Mouse (Mus musculus) G1E (cell line): ENCODE measurements around the gene Cactin. TPM values are rescaled to one million over a fixed set of nuclear protein-coding genes. Genes with fewer than 3 reads are reported as not detected.
A peak's percentile ranks its signal among the peaks of the same experiment; 100 is the strongest.

Source experiments
- ATAC-seq: 2 replicates; pipeline ENCODE4 v1.8.0; 2016; ENCODE audit warnings: mild to moderate bottlenecking; ENCODE audit not compliant: insufficient number of reproducible peaks, poor library complexity, low FRiP score, severe bottlenecking; ENCODE audit errors: extremely low read depth
- DNase-seq: peaks from one replicate; pipeline ENCODE4 v3.0.0; 2012; ENCODE audit warnings: low spot score
- H3K27me3 ChIP-seq: 2 replicates; pipeline ENCODE4 v1.6.1; 2012; ENCODE audit warnings: mild to moderate bottlenecking, low read length, inconsistent platforms; ENCODE audit not compliant: insufficient read depth
- H3K36me3 ChIP-seq: replicated peaks from 2 replicates; pipeline ENCODE3; 2012; ENCODE audit warnings: mild to moderate bottlenecking, inconsistent platforms
- H3K4me1 ChIP-seq: 2 replicates; pipeline ENCODE4 v1.6.1; 2012; ENCODE audit warnings: low read depth, low read length, inconsistent platforms, mixed read lengths; ENCODE audit not compliant: insufficient read depth
- H3K4me3 ChIP-seq: 2 replicates; pipeline ENCODE4 v1.5.1; 2012; ENCODE audit warnings: low read depth, mild to moderate bottlenecking, inconsistent platforms, low read length, moderate library complexity, mixed read lengths
- H3K9me3 ChIP-seq: replicated peaks from 2 replicates; pipeline ENCODE4 v1.6.1; 2012; ENCODE audit warnings: inconsistent platforms
- CTCF ChIP-seq: IDR thresholded peaks from 2 replicates; pipeline ENCODE4 v1.5.1; 2012; ENCODE audit warnings: low read depth, low read length, inconsistent platforms, mixed read lengths
- GATA1 ChIP-seq: IDR thresholded peaks from 2 replicates; pipeline ENCODE4 v1.6.1; 2012; ENCODE audit warnings: borderline replicate concordance, low read length, inconsistent platforms, mixed read lengths
- GATA2 ChIP-seq: IDR thresholded peaks from 2 replicates; pipeline ENCODE4 v1.6.1; 2012; ENCODE audit warnings: low read depth, low read length, inconsistent platforms, borderline replicate concordance
- POLR2AphosphoS5 ChIP-seq: IDR thresholded peaks from 2 replicates; pipeline ENCODE4 v1.6.1; 2012; ENCODE audit warnings: low read depth, low read length, inconsistent platforms; ENCODE audit not compliant: insufficient replicate concordance
- TAL1 ChIP-seq: conservative IDR thresholded peaks from 2 replicates; pipeline ENCODE4 v1.6.1; 2012; ENCODE audit warnings: low read depth, low read length, inconsistent platforms, mixed read lengths
- polyA plus RNA-seq: library from polyadenylated mRNA; stranded (reverse); fragments of >175 nt; gene quantifications from 2 replicates; pipeline ENCODE4 v1.2.3, GENCODE M21; 2012
- total RNA-seq, 2 experiments: library from RNA; stranded (forward) in 1 of 2; stranded (reverse) in 1 of 2; fragments of 200-1000 nt in 1 of 2; fragments of >200 nt in 1 of 2; fragmentation: Nextera tagmentation in 1 of 2; gene quantifications; 2 replicates each; pipeline ENCODE4 v1.2.3; 2014 to 2017

Gene Cactin
- total and polyA plus RNA-seq, 3 experiments, result 11.4 to 77.9 (median 23.9) TPM

DNA sequence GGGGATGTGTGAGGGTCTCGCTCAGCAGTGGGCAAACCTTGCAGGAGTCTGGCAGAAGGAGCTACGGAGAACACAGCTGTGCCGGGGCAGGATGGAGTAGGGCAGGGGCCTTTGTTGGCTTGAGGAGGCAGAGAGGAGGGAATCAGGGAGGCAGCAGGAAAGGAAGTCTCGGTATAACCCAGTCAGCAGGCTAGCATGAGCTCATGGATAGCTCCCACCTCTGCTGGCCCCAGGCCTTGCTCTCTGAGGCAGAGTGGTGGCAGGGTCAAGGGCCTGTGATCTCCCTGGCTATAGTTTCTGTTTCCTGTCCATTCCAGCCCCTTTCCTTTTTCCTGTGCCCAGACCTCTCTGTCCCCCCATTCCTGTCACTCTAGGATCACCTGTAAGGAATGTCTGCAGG lies 18.6 kb upstream of the Cactin start:
- no peak for TF ChIP-seq GATA1
- no peak for TF ChIP-seq TAL1
- no peak for TF ChIP-seq POLR2AphosphoS5
- no peak for TF ChIP-seq GATA2
- TF ChIP-seq CTCF, result no peak
- Histone ChIP-seq H3K4me1 (peaks cover 94% of the 10 kb centered on the region), H3K9me3 (no peaks in the 10 kb centered on the region), H3K4me3 (peak overlapping the region; percentile 69; the same call in 1 of the 2 replicates), H3K36me3 (peaks cover 96% of the 10 kb centered on the region), H3K27me3 (no peaks in the 10 kb centered on the region)
- no peak for DNase-seq
- no peak for ATAC-seq

DNA sequence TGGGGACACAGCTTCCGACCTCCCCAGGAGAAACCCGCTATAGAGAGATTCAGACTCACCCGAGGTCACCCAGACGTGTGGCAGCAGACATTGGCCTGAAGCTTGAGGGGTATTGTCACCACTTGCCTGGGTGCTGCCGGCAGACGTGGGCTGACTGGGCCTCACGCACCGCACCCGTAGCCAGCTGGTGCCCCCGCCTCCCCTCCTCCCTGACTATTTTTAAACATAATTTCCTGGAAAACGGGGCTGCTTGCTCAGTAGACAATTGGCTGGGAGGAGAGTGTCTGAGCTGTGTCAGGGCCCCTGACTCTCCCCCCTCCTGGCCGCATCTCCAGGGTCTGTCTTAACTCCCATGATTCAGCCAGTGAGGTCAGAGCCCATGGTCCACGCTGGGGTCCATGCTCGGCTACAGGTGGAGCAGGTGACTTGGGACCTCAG lies 18.1 kb upstream of the Cactin start:
- Histone ChIP-seq H3K4me1 (peaks cover 94% of the 10 kb centered on the region), H3K4me3 (peak overlapping the region; percentile 69; the same call in 1 of the 2 replicates), H3K9me3 (no peaks in the 10 kb centered on the region), H3K36me3 (peaks cover 96% of the 10 kb centered on the region), H3K27me3 (no peaks in the 10 kb centered on the region)
- peak; percentile 55 for ATAC-seq
- TF ChIP-seq CTCF (no peak), POLR2AphosphoS5 (no peak), GATA2 (no peak)
- peak; percentile 66 for DNase-seq

DNA sequence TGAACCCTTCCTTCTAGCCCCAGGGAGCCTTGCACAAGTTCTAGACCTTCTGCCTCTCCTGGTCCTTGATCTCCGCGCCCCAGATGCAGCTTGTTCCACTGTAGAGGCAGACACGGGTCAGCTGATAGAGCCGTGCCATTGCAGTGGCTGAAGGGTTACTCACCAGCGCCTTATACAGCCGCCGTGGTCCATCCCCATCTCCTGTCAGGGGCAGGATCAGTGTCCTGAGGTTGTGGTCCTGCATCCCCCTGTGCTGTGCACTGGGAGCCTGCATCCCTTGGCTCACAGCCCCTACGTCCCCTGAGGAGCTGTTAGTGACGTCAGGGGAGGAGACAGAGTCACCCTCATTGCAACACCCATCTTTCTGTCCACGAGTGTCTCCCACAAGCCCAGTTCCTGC lies 17.6 kb upstream of the Cactin start:
- TF ChIP-seq GATA2 (no peak), GATA1 (no peak), POLR2AphosphoS5 (no peak), TAL1 (no peak), CTCF (no peak)
- ATAC-seq, result 0 out of 2 replicates have a peak, but pooled peaks have one; percentile 6
- no peaks in the 10 kb centered on the region for H3K9me3 ChIP-seq
- H3K4me1 ChIP-seq, result peaks cover 90% of the 10 kb centered on the region
- no peaks in the 10 kb centered on the region for H3K27me3 ChIP-seq
- DNase-seq, result no peak
- H3K4me3 ChIP-seq, result peak overlapping the region; percentile 69; the same call in 1 of the 2 replicates
- peaks cover 96% of the 10 kb centered on the region for H3K36me3 ChIP-seq

GRCm38 (mm10) chr10:81303761-81304160 lies 17.1 kb upstream of the Cactin start:
- Histone ChIP-seq H3K4me1 (peaks cover 85% of the 10 kb centered on the region), H3K9me3 (no peaks in the 10 kb centered on the region), H3K36me3 (peaks cover 96% of the 10 kb centered on the region), H3K4me3 (peak overlapping the region; percentile 69; the same call in 1 of the 2 replicates), H3K27me3 (no peaks in the 10 kb centered on the region)
- no peak for TF ChIP-seq POLR2AphosphoS5
- no peak for TF ChIP-seq TAL1
- TF ChIP-seq GATA2, result no peak
- TF ChIP-seq GATA1, result no peak
- no peak for TF ChIP-seq CTCF
- ATAC-seq (peak; percentile 36; the same call in 1 of the 2 replicates), DNase-seq (peak; percentile 71)

- no peak for ATAC-seq
- H3K4me1 ChIP-seq, result peaks cover 80% of the 10 kb centered on the region
- no peaks in the 10 kb centered on the region for H3K27me3 ChIP-seq
- no peak for TF ChIP-seq TAL1
- TF ChIP-seq CTCF, result peak; percentile 94
- H3K36me3 ChIP-seq, result peaks cover 96% of the 10 kb centered on the region
- DNase-seq, result peak; percentile 83
- no peaks in the 10 kb centered on the region for H3K9me3 ChIP-seq
- peak overlapping the region; percentile 39; the same call in 1 of the 2 replicates for H3K4me3 ChIP-seq
Measured at GRCm38 (mm10) chr10:81304597-81305238, 16.2 kb upstream of the Cactin start.

DNA sequence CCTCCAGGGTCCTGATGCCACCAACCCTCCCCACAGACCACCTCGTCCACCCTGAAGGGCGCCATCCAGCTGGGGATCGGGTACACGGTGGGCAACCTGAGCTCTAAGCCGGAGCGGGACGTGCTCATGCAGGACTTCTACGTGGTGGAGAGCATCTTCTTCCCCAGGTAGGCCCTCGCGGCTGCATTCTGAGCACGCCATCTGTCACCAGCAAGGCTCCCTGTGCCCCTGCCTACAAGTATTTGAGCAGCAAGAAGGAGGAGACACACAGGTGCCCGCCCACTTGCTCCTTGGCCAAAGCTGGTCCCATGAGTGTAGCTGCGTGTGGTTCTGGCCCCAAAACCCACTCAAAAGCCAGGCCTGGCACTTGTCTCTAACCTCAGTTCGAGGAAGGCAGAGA lies 15.2 kb upstream of the Cactin start:
- TF ChIP-seq TAL1, result no peak
- TF ChIP-seq GATA1, result no peak
- no peak for TF ChIP-seq POLR2AphosphoS5
- TF ChIP-seq CTCF, result no peak
- no peak for TF ChIP-seq GATA2
- no peak for DNase-seq
- Histone ChIP-seq H3K9me3 (no peaks in the 10 kb centered on the region), H3K27me3 (no peaks in the 10 kb centered on the region), H3K4me3 (no peak overlapping the region), H3K4me1 (peaks cover 73% of the 10 kb centered on the region), H3K36me3 (peaks cover 96% of the 10 kb centered on the region)
- ATAC-seq, result no peak
